8 mouse cellular contexts compared by ENCODE assay signal in the genomic region with DNA sequence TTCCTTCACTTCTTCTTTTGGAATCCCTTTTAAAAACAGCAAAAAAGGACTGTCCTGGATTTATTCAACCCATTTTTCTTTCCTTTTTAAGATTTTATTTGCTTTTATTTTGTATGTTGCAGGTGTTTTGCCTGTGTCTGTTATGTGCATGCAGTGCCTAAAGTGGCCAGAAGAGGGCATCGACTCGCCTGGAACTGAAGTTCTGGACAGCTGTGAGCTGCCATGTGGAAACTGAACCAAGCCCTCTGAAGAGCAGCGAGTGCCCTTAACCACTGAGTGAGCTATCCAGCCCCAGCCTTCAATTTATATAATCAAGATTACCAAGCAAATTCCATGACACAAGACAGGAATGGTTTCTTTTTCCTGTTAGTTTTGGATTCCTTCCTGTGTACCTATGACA. TPM values are rescaled to one million over a fixed set of nuclear protein-coding genes. Genes with fewer than 3 reads are reported as not detected.
DNase-seq lines count a peak whose midpoint lies in the region; ATAC-seq and TF ChIP-seq lines count a peak whose summit lies in the region.

No protein-coding gene starts in this region.

- no peaks in the 10 kb centered on the region for H3K9me3 ChIP-seq in forebrain, postnatal 0 days (ENCODE audit: low read length)
- H3K9me3 ChIP-seq in forebrain, embryonic 13.5 days (replicated peaks): no peaks in the 10 kb centered on the region
- H3K9me3 ChIP-seq in CH12.LX (replicated peaks; ENCODE audit: low read length): no peaks in the 10 kb centered on the region

- in situ Hi-C loops in CH12.LX (cut with MboI; ENCODE audit: low pct_ligation_motif_present, low pct_unique_long_range_greater_than_20kb, low sequenced_read_pairs): no loop called here

- no peak for TF ChIP-seq POLR2A in CH12.LX (IDR thresholded peaks at IDR 0.05; ENCODE audit: low read depth, low read length)
- TF ChIP-seq POLR2A in brain, embryonic 14.5 days (IDR thresholded peaks at IDR 0.05; ENCODE audit: borderline replicate concordance, extremely low read depth, insufficient read depth, insufficient read length, poor library complexity, severe bottlenecking): no peak

- TF ChIP-seq RAD21 in CH12.LX (IDR thresholded peaks at IDR 0.05; ENCODE audit: low read depth, low read length): peak; percentile 60

- H3K27me3 ChIP-seq in forebrain, postnatal 0 days (ENCODE audit: insufficient read depth, low read length): no peaks in the 10 kb centered on the region
- H3K27me3 ChIP-seq in forebrain, embryonic 13.5 days: no peaks in the 10 kb centered on the region
- H3K27me3 ChIP-seq in CH12.LX (replicated peaks): no peaks in the 10 kb centered on the region

- H3K4me1 ChIP-seq in forebrain, postnatal 0 days (ENCODE audit: insufficient read depth): no peaks in the 10 kb centered on the region
- H3K4me1 ChIP-seq in forebrain, embryonic 13.5 days: no peaks in the 10 kb centered on the region
- H3K4me1 ChIP-seq in CH12.LX (ENCODE audit: control insufficient read depth in 1 of 2, insufficient read depth in 2 of 2): peaks cover 2 to 13% of the 10 kb centered on the region in 2 experiments; a peak in 3 of 4 replicates

- no peaks in the 10 kb centered on the region for H3K79me2 ChIP-seq in CH12.LX (replicated peaks; ENCODE audit: control insufficient read depth, extremely low read depth, insufficient read depth, poor library complexity, severe bottlenecking)

- dilution Hi-C loops in CH12.LX (cut with MboI; ENCODE audit: extremely low pct_ligation_motif_present, extremely low pct_unique_long_range_greater_than_20kb, low sequenced_read_pairs): no loop called here

- H3K36me3 ChIP-seq in forebrain, postnatal 0 days (ENCODE audit: insufficient read depth): peaks cover 45% of the 10 kb centered on the region
- H3K36me3 ChIP-seq in forebrain, embryonic 13.5 days (ENCODE audit: poor library complexity, severe bottlenecking): peaks cover 54% of the 10 kb centered on the region
- H3K36me3 ChIP-seq in CH12.LX (replicated peaks in 1 of 2; ENCODE audit: control insufficient read depth in 1 of 2, insufficient read depth in 1 of 2, low read length in 1 of 2): peaks cover 18 to 39% of the 10 kb centered on the region in 2 experiments

- ATAC-seq in forebrain, postnatal 0 days: peak; percentile 64; the same call in 1 of the 2 replicates
- ATAC-seq in forebrain, embryonic 13.5 days: no peak

- no peak overlapping the region for H3K4me3 ChIP-seq in forebrain, postnatal 0 days (ENCODE audit: low read depth, low read length)
- no peak overlapping the region for H3K4me3 ChIP-seq in forebrain, embryonic 13.5 days
- no peak overlapping the region for H3K4me3 ChIP-seq in CH12.LX (replicated peaks in 1 of 3; ENCODE audit: low read depth in 2 of 3, low read length in 2 of 3, poor library complexity in 1 of 3)

- WGBS in forebrain, postnatal 0 days: 4% methylated on average over 3 of the region's 3 CpGs
- 8% methylated on average over 3 of the region's 3 CpGs for WGBS in forebrain, embryonic 13.5 days

- no peak overlapping the region for H3K4me2 ChIP-seq in forebrain, postnatal 0 days (ENCODE audit: low read depth)
- H3K4me2 ChIP-seq in forebrain, embryonic 13.5 days: no peak overlapping the region
- H3K4me2 ChIP-seq in CH12.LX (ENCODE audit: insufficient read depth, low read depth, poor library complexity, severe bottlenecking): no peak overlapping the region

- no peak overlapping the region for H3K27ac ChIP-seq in forebrain, postnatal 0 days (ENCODE audit: low read depth, low read length)
- no peak overlapping the region for H3K27ac ChIP-seq in forebrain, embryonic 13.5 days
- no peak overlapping the region for H3K27ac ChIP-seq in CH12.LX (ENCODE audit: insufficient read depth, low read depth)

- DNase-seq in forebrain, postnatal 0 days: peak; percentile 57
- DNase-seq in CH12.LX (ENCODE audit: extremely low read depth): peak; percentile 78
- DNase-seq in brain, embryonic 14.5 days (ENCODE audit: low read depth): peak; percentile 77
- peak; percentile 60 to 63 for DNase-seq in gastrocnemius, adult 8-10 months (ENCODE audit: low spot score in 2 of 2)
- DNase-seq in layer of hippocampus, postnatal 14 days (ENCODE audit: low spot score in 2 of 2): peak; percentile 51 to 60
- DNase-seq in mesoderm, embryonic 11.5 days (ENCODE audit: low read depth, low spot score): peak; percentile 72
- peak; percentile 74 to 91 for DNase-seq in spleen, postnatal 4 days (ENCODE audit: low spot score in 2 of 2)

- TF ChIP-seq EP300 in CH12.LX (IDR thresholded peaks at IDR 0.05; ENCODE audit: low read length): no peak

- peak; percentile 81 for TF ChIP-seq CTCF in forebrain, postnatal 0 days (IDR thresholded peaks at IDR 0.05; ENCODE audit: low read depth)
- TF ChIP-seq CTCF in CH12.LX (conservative IDR thresholded peaks at IDR 0.05 in 1 of 2, IDR thresholded peaks at IDR 0.05 in 1 of 2; ENCODE audit: low read depth in 2 of 2, low read length in 2 of 2): peak; percentile 81 to 82
- TF ChIP-seq CTCF in brain, embryonic 14.5 days (IDR thresholded peaks at IDR 0.05; ENCODE audit: borderline replicate concordance, extremely low read depth, insufficient read depth, insufficient read length): peak; percentile 81

- H3K9ac ChIP-seq in forebrain, postnatal 0 days: no peak overlapping the region
- H3K9ac ChIP-seq in forebrain, embryonic 13.5 days: no peak overlapping the region
- no peak overlapping the region for H3K9ac ChIP-seq in CH12.LX (ENCODE audit: insufficient read depth, low read depth)

TF ChIP-seq in CH12.LX, 34 proteins besides CTCF, POLR2A, EP300 and RAD21:
- TF ChIP-seq SIN3A (IDR thresholded peaks at IDR 0.05; ENCODE audit: low read length) (peak; percentile 69), MAFK (IDR thresholded peaks at IDR 0.05; ENCODE audit: insufficient replicate concordance, low read length) (no peak), BHLHE40 (IDR thresholded peaks at IDR 0.05; ENCODE audit: low read depth, low read length) (no peak), MYC (IDR thresholded peaks at IDR 0.05; ENCODE audit: low read depth, low read length) (peak; percentile 92), MAZ (IDR thresholded peaks at IDR 0.05; ENCODE audit: low read depth, low read length) (no peak), USF2 (conservative IDR thresholded peaks at IDR 0.05; ENCODE audit: low read depth, low read length) (no peak), ZC3H11A (IDR thresholded peaks at IDR 0.05; ENCODE audit: low read depth, low read length) (0 out of 2 replicates have a peak, but pooled peaks have one; percentile 4), MXI1 (IDR thresholded peaks at IDR 0.05; ENCODE audit: low read depth, low read length) (peak; percentile 75), JUN (IDR thresholded peaks at IDR 0.05; ENCODE audit: insufficient read depth, low read depth, low read length) (no peak), TCF12 (IDR thresholded peaks at IDR 0.05; ENCODE audit: low read depth, low read length) (0 out of 2 replicates have a peak, but pooled peaks have one; percentile 22), ZKSCAN1 (IDR thresholded peaks at IDR 0.05; ENCODE audit: borderline replicate concordance, low read depth, low read length) (no peak), E2F4 (IDR thresholded peaks at IDR 0.05; ENCODE audit: insufficient replicate concordance, low read depth, low read length) (no peak), MEF2A (IDR thresholded peaks at IDR 0.05; ENCODE audit: borderline replicate concordance, low read depth, low read length) (no peak), SMC3 (IDR thresholded peaks at IDR 0.05; ENCODE audit: low read depth, low read length) (peak; percentile 76), MAX (IDR thresholded peaks at IDR 0.05; ENCODE audit: low read length) (peak; percentile 47; the same call in 1 of the 2 replicates), POLR2AphosphoS2 (IDR thresholded peaks at IDR 0.05; ENCODE audit: low read depth, low read length) (no peak)

RNA-seq across cellular contexts. Expression of a gene that starts 15.4 kb away (rescaled TPM):
- 164 and 193 TPM in 2 replicates for total RNA-seq in forebrain, postnatal 0 days (2014; rRNA removed)
- 199 and 218 TPM in 2 replicates for polyA plus RNA-seq in forebrain, postnatal 0 days (2015; fragmentation: Nextera tagmentation; extraction: Ambion mirVana)
- polyA plus RNA-seq in forebrain, embryonic 13.5 days (2015; fragmentation: Nextera tagmentation; extraction: Ambion mirVana): 124 and 132 TPM in 2 replicates
- 48.0 and 49.2 TPM in 2 replicates for total RNA-seq in CH12.LX (2012; rRNA removed)
- 62.7 and 66.9 TPM in 2 replicates for total RNA-seq in CH12.LX (2014; rRNA removed)
- polyA plus RNA-seq in CH12.LX (2012; ENCODE audit: insufficient read length, low read depth): 36.5 and 45.4 TPM in 2 replicates
- 80.5 and 81.1 TPM in 2 replicates for polyA plus RNA-seq in brain, embryonic 14.5 days (2012; rRNA removed)
- 100 to 1,000 TPM; 123 to 132 (median 128) TPM for total RNA-seq in gastrocnemius, adult 8-10 months (2022)
- 100 to 1,000 TPM in 1 of 2 experiments, 10 to 100 TPM in 1; 94.1 to 102 TPM for total RNA-seq in layer of hippocampus, postnatal 14 days (2021)

RNA-seq across cellular contexts. Expression of a gene that starts 57.9 kb away (rescaled TPM):
- 14.1 and 17.4 TPM in 2 replicates for total RNA-seq in forebrain, postnatal 0 days (2014; rRNA removed)
- polyA plus RNA-seq in forebrain, postnatal 0 days (2015; fragmentation: Nextera tagmentation; extraction: Ambion mirVana): 5.3 and 8.6 TPM in 2 replicates
- 13.6 and 16.7 TPM in 2 replicates for polyA plus RNA-seq in forebrain, embryonic 13.5 days (2015; fragmentation: Nextera tagmentation; extraction: Ambion mirVana)
- total RNA-seq in CH12.LX (2012; rRNA removed) (12.6 and 14.8 TPM in 2 replicates), CH12.LX (2014; rRNA removed) (21.2 and 22.3 TPM in 2 replicates)
- 18.6 and 21.5 TPM in 2 replicates for polyA plus RNA-seq in CH12.LX (2012; ENCODE audit: insufficient read length, low read depth)
- polyA plus RNA-seq in brain, embryonic 14.5 days (2012; rRNA removed): 10.5 and 10.7 TPM in 2 replicates
- 1 to 10 TPM; 5.4 to 5.8 (median 5.4) TPM for total RNA-seq in gastrocnemius, adult 8-10 months (2022)
- 10 to 100 TPM; 14.3 to 16.3 TPM for total RNA-seq in layer of hippocampus, postnatal 14 days (2021)

RNA-seq across cellular contexts. Expression of a gene that starts 58.2 kb away (rescaled TPM):
- 11.1 and 22.2 TPM in 2 replicates for total RNA-seq in forebrain, postnatal 0 days (2014; rRNA removed)
- polyA plus RNA-seq in forebrain, postnatal 0 days (2015; fragmentation: Nextera tagmentation; extraction: Ambion mirVana): 4.8 and 4.9 TPM in 2 replicates
- polyA plus RNA-seq in forebrain, embryonic 13.5 days (2015; fragmentation: Nextera tagmentation; extraction: Ambion mirVana): 16.1 and 19.5 TPM in 2 replicates
- total RNA-seq in CH12.LX (2012; rRNA removed) (19.0 and 26.0 TPM in 2 replicates), CH12.LX (2014; rRNA removed) (22.8 and 26.4 TPM in 2 replicates)
- polyA plus RNA-seq in CH12.LX (2012; ENCODE audit: insufficient read length, low read depth): 28.3 and 33.6 TPM in 2 replicates
- polyA plus RNA-seq in brain, embryonic 14.5 days (2012; rRNA removed): 5.9 and 12.3 TPM in 2 replicates
- 1 to 10 TPM; 4.8 to 6.0 (median 5.4) TPM for total RNA-seq in gastrocnemius, adult 8-10 months (2022)
- total RNA-seq in layer of hippocampus, postnatal 14 days (2021): 10 to 100 TPM; 22.3 to 24.4 TPM
